Mouse (Mus musculus) inflammation-experienced regulatory T-cells, adult 6 months (primary cell): Measurements from ENCODE around the gene Acsl6. TPM values are rescaled to one million over a fixed set of nuclear protein-coding genes. Genes with fewer than 3 reads are reported as not detected.

Experiments used
- ATAC-seq: one replicate; pipeline ENCODE4 v1.8.0; 2017
- polyA plus RNA-seq, 3 experiments: library from polyadenylated mRNA; unstranded; fragments of 100-300 nt; shearing (Covaris generic); gene quantifications; one replicate each; pipeline ENCODE4 v1.2.1; 2017

The Acsl6 gene
- polyA plus RNA-seq, 3 experiments from 2014 or later, result not detected

GRCm38 (mm10) chr11:54307139-54307816 lies 3.7 kb downstream of the Acsl6 start:
- no peak for ATAC-seq

- ATAC-seq, result no peak
Observed at GRCm38 (mm10) chr11:54310588-54310987, 7.0 kb downstream of the Acsl6 start.

GRCm38 (mm10) chr11:54312021-54312420 lies 8.4 kb downstream of the Acsl6 start:
- ATAC-seq, result no peak

GRCm38 (mm10) chr11:54312603-54313002 lies 9.0 kb downstream of the Acsl6 start:
- no peak for ATAC-seq

GRCm38 (mm10) chr11:54313391-54314360 lies 10.1 kb downstream of the Acsl6 start:
- ATAC-seq, result no peak

GRCm38 (mm10) chr11:54314740-54315139 lies 11.1 kb downstream of the Acsl6 start:
- ATAC-seq, result no peak

- ATAC-seq, result no peak
Observed at GRCm38 (mm10) chr11:54315336-54315735, 11.7 kb downstream of the Acsl6 start.

GRCm38 (mm10) chr11:54317361-54317760 lies 13.8 kb downstream of the Acsl6 start:
- ATAC-seq, result no peak

- ATAC-seq, result no peak
Observed at GRCm38 (mm10) chr11:54317795-54318194, 14.2 kb downstream of the Acsl6 start.

GRCm38 (mm10) chr11:54321802-54322532 lies 18.4 kb downstream of the Acsl6 start:
- no peak for ATAC-seq

- ATAC-seq, result no peak
Observed at GRCm38 (mm10) chr11:54331463-54332183, 28.0 kb downstream of the Acsl6 start.

- no peak for ATAC-seq
Observed at GRCm38 (mm10) chr11:54336165-54336707, 32.6 kb downstream of the Acsl6 start.

GRCm38 (mm10) chr11:54343703-54344102 lies 40.1 kb downstream of the Acsl6 start:
- no peak for ATAC-seq

GRCm38 (mm10) chr11:54351704-54352103 lies 48.1 kb downstream of the Acsl6 start:
- no peak for ATAC-seq

GRCm38 (mm10) chr11:54353121-54353576 lies 49.6 kb downstream of the Acsl6 start:
- no peak for ATAC-seq

GRCm38 (mm10) chr11:54354595-54355563 lies 51.3 kb downstream of the Acsl6 start:
- ATAC-seq, result no peak

- ATAC-seq, result no peak
Observed at GRCm38 (mm10) chr11:54355564-54355955, 52.0 kb downstream of the Acsl6 start.

- no peak for ATAC-seq
Observed at GRCm38 (mm10) chr11:54356676-54357075, 53.1 kb downstream of the Acsl6 start.

GRCm38 (mm10) chr11:54372553-54372952 lies 69.0 kb downstream of the Acsl6 start:
- no peak for ATAC-seq

GRCm38 (mm10) chr11:54390386-54390785 lies 86.8 kb downstream of the Acsl6 start:
- no peak for ATAC-seq

GRCm38 (mm10) chr11:54391326-54391725 lies 87.7 kb downstream of the Acsl6 start:
- no peak for ATAC-seq
